Mouse (Mus musculus): Measurements from ENCODE around the gene Exph5.

Gene Exph5

GRCm38 (mm10) chr9:53321683-53322082, 20.2 kb downstream of the Exph5 start:
- DNase-seq, result no peak

DNA sequence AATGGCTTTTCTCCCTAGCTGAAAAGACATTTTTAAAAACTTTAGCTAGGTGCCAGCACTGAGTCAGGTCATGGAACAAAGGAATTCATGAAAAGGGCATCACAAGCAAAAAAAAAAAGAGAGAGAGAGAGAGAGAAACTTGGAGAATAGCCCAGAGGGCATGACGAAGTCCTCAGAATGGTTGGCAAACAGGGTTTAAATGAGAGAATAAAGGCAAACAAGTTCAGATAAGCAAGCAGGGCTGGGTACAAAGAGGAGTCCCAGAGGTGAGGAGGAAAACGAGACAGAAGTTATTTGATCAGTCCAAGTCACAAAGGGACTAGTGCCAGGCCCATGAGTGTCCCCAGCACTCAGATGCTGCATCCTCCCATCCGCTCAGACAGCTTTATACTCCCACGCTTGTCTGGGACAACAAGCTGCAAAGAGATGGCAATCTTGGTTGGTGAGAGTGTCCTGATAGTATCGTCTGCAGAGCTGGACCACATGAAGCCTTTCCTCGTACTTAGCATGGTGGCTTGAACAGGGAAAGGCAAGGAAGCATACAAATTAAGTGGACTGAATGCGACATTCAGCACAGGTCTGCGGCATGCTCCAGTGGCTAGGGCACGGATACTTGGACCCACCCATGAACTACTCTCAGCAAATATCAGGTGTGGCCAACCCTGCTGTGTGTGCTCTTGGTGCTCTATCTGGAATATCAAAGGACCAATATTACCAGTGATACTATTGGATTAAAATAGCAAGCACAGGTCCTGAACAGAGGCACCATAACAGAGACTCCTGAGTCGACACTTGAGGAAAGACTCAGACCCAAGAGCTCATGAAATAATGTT, 22.2 kb downstream of the Exph5 start:
- DNase-seq, result no peak

- no peak for DNase-seq
Measured at GRCm38 (mm10) chr9:53325363-53326090, 24.1 kb downstream of the Exph5 start.

GRCm38 (mm10) chr9:53328203-53328602, 26.7 kb downstream of the Exph5 start:
- no peak for DNase-seq

DNA sequence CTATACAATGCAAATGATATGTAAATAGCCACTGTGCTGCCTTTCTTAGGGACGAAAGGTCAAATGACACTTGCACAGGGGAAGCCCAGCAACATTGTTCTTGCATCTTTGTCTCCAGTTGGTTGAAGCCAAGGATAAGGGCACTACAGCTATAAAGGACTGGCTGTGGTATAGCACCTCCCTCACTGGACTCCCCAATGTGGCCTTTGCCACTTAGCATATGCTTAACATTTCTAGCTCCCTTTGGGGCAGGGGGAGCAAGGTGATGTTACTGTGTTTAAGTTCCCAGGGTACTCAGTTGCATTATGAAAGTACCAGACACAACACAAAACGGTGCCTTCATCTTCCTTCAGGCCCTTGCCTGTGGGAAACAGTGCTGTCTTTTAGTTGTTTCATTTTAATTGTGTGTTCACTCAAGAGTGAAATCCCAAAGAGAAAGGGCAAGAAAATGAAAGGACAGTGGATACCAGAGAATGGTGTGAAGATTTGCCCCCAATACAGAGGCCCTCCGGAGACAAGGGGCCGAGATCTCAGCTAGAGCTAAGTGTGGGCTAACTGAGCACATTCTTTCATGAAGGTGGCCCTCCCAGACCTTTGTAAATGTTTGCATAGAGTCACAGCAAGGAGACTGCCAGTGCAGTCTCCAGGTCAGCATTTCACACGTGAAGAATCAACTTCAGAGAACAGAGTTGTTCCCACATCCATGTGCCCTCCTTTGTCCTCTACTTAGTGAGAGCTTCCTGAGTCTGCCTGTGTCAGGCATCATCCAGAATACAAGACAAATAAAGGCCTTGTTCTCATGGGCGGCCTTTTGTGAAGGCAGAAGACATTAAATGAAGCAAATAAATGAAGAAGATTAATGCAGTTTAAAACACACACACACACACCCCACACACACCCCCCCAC, 28.1 kb downstream of the Exph5 start:
- no peak for DNase-seq

- no peak for DNase-seq
Measured at GRCm38 (mm10) chr9:53330247-53330646, 28.8 kb downstream of the Exph5 start.

GRCm38 (mm10) chr9:53333436-53333835, 32.0 kb downstream of the Exph5 start:
- DNase-seq, result no peak

DNA sequence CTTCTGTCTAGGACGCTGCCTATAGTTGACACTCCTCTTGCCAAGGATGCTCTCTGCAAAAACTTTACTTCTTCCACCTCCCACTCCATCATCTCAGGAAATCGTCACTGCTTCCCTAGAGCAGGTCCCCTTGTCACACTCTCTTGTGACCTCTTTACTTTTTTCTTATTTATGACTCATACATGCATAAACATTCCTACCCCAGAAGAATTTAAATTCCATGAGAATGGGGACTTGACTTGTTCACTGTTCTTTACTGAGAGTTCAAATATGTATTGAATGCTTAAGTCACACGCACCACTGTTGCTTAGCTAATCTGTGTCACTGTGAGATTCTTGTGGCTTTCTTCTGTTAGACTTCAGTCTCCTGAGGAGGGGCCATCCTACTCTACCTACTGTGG, 33.7 kb downstream of the Exph5 start:
- no peak for DNase-seq

- no peak for DNase-seq
Measured at GRCm38 (mm10) chr9:53339603-53340002, 38.1 kb downstream of the Exph5 start.

DNA sequence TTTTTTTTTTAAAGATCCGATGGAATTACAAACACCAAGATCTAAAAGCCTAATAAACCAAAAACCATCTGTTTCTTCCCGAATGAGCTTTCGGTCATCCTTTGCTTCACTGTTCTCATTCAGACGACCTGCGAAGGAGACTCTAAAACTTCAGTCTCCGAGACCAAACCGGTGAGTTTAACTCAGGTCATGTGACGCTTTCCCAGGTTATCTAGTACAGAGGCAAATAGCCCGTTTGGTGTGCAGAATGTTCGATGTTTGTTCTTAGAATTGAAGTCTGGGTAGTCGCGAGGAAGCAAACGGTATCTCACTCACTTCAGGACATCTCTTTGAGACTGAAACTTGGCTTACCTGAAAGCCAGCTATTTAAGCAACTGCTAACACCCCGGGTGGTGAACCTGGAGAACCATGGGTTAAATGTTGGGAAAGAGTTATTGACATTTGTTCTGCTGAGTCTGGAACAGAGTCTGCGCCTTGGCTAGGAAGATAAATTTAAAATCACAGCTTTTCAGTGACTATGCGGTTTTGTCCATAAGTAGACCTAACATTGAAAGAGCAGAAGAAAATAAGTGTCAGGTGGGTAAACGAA, 39.0 kb downstream of the Exph5 start:
- DNase-seq, result no peak

DNA sequence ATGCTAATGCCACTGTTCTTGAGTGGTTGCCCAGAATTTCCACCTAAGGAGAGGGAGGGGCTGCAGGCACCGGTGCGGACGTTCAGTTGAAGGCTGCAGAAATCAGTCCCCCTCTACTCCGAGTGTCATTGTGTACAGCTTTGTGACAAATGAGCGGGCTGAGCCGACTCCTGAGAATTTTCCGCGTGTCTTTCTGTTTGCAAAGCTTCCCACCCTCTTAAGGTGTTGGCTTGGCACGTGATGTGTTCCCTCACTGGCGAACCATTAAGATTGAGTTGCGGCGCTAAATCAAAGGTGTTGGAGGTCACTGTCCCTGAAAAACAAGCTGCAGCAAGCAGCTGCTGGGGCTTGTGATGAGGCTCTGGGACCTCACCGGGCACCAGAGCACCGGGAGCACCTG, 39.5 kb downstream of the Exph5 start:
- DNase-seq, result no peak

- DNase-seq, result no peak
Measured at GRCm38 (mm10) chr9:53341981-53342380, 40.5 kb downstream of the Exph5 start.

DNA sequence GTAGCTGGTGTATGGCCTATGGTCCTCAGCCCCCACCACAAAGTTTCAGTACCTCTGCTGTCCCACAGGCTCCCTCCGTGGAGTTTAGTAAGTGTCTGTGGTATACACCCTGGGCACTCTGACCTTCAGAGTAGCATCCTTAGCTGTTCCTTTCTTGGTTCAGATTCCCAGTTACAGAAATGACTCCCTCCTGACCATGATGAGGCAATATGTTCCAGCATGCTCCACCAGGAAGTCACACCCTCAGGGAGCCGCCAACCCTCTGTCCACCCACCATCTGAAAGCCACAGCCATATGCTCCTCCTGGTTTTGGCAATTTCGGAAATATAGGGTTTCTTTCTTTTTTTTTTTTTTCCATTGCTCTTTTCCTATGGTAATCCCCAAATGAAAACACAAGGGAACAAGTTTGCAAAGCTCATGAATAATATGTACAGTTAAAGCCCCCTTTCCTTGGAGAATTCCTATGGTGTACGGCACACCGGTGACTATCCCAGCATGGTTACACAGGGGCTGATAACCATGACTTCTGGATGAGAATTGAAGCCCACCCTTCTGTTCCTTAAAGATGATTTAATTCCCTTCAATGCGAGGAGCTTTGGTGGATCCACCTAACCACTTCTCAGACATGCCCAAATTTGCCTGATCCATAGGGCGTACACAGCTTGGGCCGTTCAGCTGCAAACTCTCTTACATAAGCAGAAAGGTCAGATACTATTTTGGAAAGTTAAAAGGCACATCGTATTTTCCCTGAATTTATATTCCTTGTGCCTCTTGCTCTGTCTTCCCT, 43.4 kb downstream of the Exph5 start:
- DNase-seq, result no peak

DNA sequence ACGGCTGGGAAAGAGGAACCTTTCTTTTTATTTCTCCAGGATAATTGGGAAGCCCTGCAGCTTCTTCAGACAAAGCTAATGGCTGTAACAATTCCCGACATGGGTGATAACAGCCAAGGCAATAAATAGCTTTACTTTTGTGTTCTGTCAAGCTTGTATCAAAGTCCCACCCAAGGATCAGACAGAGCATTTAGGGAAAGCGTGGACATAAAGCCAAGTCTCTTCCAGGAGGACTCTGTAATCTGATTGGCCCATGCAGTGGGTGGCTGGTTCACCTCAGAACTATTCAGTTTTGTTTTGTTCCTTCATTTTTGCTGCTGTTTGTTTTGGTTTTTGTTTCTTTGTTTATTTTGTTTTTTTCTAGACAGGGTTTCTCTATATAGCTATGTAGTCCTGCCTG, 44.3 kb downstream of the Exph5 start:
- no peak for DNase-seq

- DNase-seq, result no peak
Measured at GRCm38 (mm10) chr9:53346402-53346801, 44.9 kb downstream of the Exph5 start.

DNA sequence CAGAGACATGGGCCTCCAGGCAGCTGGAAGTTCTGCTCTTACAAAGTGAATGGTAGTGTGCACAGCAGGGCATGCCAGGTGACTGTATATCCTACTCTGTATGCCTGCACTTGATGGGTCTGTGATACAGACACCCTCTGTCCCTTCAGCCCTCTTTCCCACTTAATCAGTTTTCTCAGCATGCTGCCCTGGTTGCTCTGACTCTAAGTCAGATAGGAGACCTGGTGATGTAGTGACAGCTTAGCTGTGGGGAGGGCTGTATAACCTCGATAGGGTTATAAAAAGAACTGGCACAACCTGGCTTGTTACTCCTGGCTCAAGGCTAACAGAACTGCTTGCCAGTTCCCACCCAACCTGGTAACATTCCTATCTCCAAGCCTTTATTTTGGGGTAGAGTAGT, 47.7 kb downstream of the Exph5 start:
- no peak for DNase-seq

DNA sequence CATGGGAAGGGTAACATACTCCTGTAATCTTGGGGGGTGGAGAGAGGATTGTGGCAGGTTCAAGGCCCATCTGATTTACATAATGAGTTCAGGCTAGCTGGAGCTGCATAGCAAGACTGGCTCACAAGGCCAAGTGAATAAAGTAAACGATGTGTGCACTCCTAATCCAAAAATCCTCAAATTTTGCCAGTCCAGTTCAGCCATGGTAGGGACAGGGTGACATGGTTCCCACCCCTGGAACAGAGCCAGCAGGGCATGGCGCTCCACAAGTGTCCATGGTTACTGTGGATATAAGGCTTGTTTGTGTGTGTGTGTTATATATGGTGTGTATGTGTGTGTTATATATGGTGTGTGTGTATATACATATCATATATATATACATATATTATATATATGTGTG, 48.9 kb downstream of the Exph5 start:
- no peak for DNase-seq

- DNase-seq, result no peak
Measured at GRCm38 (mm10) chr9:53351899-53352298, 50.4 kb downstream of the Exph5 start.

- no peak for DNase-seq
Measured at GRCm38 (mm10) chr9:53353161-53353560, 51.7 kb downstream of the Exph5 start.

DNA sequence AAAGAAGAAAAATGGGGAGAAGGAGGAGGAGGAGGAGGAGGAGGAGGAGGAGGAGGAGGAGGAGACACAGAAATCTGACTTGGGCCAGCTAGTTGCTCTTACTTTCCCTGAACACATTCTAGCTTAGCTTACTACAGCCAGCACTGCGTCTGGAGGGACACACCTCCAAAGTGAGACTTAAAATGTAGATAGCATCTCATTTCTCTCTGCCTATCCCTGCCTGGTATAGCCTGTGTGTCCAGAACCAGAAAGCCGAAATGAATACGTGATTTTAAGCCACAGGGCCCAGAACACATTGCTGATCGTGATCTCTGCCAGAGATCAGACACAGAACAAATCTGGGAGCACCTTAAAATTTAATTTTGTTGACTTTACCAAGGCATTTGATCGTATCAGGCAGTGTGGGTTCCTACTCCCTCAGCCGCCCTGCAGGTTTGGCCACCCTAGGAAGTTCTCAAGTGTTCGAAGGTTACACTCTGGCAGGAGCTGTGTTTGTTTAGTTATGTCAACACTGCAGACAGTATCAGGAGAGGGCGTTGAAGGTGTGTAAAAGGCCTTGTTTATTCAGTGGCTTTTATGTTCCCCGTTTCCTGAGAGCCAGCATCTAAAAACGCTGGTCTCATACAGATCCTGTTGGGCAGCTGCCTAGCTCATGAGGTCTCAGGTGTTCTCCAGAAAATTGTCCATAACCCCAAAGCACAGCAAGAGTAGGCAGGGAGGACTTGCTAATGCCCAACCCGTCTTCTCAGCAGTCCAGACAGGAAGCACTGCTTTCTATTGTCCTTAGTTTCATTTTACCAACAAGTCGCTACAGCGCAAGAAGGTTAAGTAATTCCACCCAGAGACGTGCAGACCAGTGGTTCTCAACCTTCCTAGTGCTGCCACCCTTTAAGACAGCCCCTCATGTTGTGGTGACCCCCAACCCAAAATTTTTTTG, 55.0 kb downstream of the Exph5 start:
- no peak for DNase-seq

GRCm38 (mm10) chr9:53371339-53371738, 69.9 kb downstream of the Exph5 start:
- no peak for DNase-seq
